29 mouse cellular contexts compared by ENCODE assay signal in genomic region chr3:145892451-145892850, GRCm38 (mm10). TPM values are rescaled to one million over a fixed set of nuclear protein-coding genes. Genes with fewer than 3 reads are reported as not detected.
DNase-seq lines count a peak whose midpoint lies in the region; ATAC-seq and TF ChIP-seq lines count a peak whose summit lies in the region.
"Had no signal": no experiment of that assay in that cellular context is flagged by ENCODE, and none has a peak within 500 bp of the region (broad histone marks: within the 10 kb centered on the region; RNA-seq: fewer than 3 reads in every experiment).

No protein-coding gene starts in this region.

- in situ Hi-C loops in Patski (cut with MboI; ENCODE audit: low pct_unique_long_range_greater_than_20kb): no loop called here

- TF ChIP-seq CTCF in Patski (IDR thresholded peaks at IDR 0.05): no peak
- no peak for TF ChIP-seq CTCF in gastrocnemius, adult 2 months (IDR thresholded peaks at IDR 0.05)

- H3K9ac ChIP-seq in heart, embryonic 13.5 days: 0 out of 2 replicates have a peak overlapping the region, but pooled peaks have one; percentile 10
- H3K9ac ChIP-seq: embryonic facial prominence, embryonic 12.5 days; heart, embryonic 12.5 days; hindbrain, embryonic 15.5 days; kidney, embryonic 15.5 days; limb, embryonic 13.5 days; liver, embryonic 13.5 days; midbrain, embryonic 13.5 days had no signal

- intact Hi-C loops in gastrocnemius, adult 2 months (cut with DNase I): no loop called here

- H3K27ac ChIP-seq in heart, embryonic 13.5 days (replicated peaks): no peak overlapping the region
- no peak overlapping the region for H3K27ac ChIP-seq in gastrocnemius, adult 2 months
- H3K27ac ChIP-seq: embryonic facial prominence, embryonic 12.5 days; hindbrain, embryonic 15.5 days; kidney, embryonic 15.5 days; limb, embryonic 13.5 days; liver, embryonic 13.5 days; macrophage; midbrain, embryonic 13.5 days had no signal

- no peak for ATAC-seq in heart, embryonic 13.5 days (ENCODE audit: extremely low read depth, insufficient number of reproducible peaks, low FRiP score, low TSS enrichment)
- ATAC-seq in Patski: peak; percentile 76
- ATAC-seq: inflammation-experienced regulatory T-cells, adult 6 months; midbrain, embryonic 13.5 days had no signal

- no peak overlapping the region for H3K4me3 ChIP-seq in heart, embryonic 13.5 days
- H3K4me3 ChIP-seq in gastrocnemius, adult 2 months: no peak overlapping the region
- H3K4me3 ChIP-seq: embryonic facial prominence, embryonic 12.5 days; heart, embryonic 12.5 days; hindbrain, embryonic 15.5 days; kidney, embryonic 15.5 days; limb, embryonic 13.5 days; liver, embryonic 13.5 days; midbrain, embryonic 13.5 days had no signal

- CTCF ChIA-PET in Patski (lab: Charles Lee): interaction anchor here (0.9 to 1.7 kb wide), 3 partner anchors 12 to 34 kb away, joined by 3 to 6 read pairs (median 3); no protein-coding TSS in a partner anchor

- H3K4me2 ChIP-seq in heart, embryonic 13.5 days: no peak overlapping the region
- H3K4me2 ChIP-seq: embryonic facial prominence, embryonic 12.5 days; heart, embryonic 12.5 days; hindbrain, embryonic 15.5 days; kidney, embryonic 15.5 days; limb, embryonic 13.5 days; liver, embryonic 13.5 days; midbrain, embryonic 13.5 days had no signal

- no peaks in the 10 kb centered on the region for H3K36me3 ChIP-seq in heart, embryonic 13.5 days
- H3K36me3 ChIP-seq: embryonic facial prominence, embryonic 12.5 days; G1E; heart, embryonic 12.5 days; hindbrain, embryonic 15.5 days; midbrain, embryonic 13.5 days had no signal

- 68% methylated on average over 3 of the region's 3 CpGs for WGBS in heart, embryonic 13.5 days

- no peaks in the 10 kb centered on the region for H3K27me3 ChIP-seq in heart, embryonic 13.5 days (replicated peaks)
- H3K27me3 ChIP-seq in Patski: no peaks in the 10 kb centered on the region
- H3K27me3 ChIP-seq: embryonic facial prominence, embryonic 12.5 days; heart, embryonic 12.5 days; hindbrain, embryonic 15.5 days; kidney, embryonic 15.5 days; liver, embryonic 13.5 days had no signal

- POLR2A ChIA-PET in Patski (lab: Charles Lee): interaction anchor here (0.6 to 0.7 kb wide), 2 partner anchors 276 to 302 kb away, joined by 3 read pairs; no protein-coding TSS in a partner anchor

- DNase-seq in heart, adult 8-10 months (ENCODE audit: low spot score): no peak
- DNase-seq in lung, postnatal 10 days: peak; percentile 11
- no peak for DNase-seq in lung, postnatal 36 days
- DNase-seq in Patski (ENCODE audit: low read depth, low spot score): peak; percentile 77
- DNase-seq in urinary bladder, postnatal 4 days (ENCODE audit: low spot score in 2 of 2): no peak
- DNase-seq in gastrocnemius, adult 2 months: no peak
- DNase-seq: adrenal gland, adult 2 months; cerebellum, adult 11-12 months; cerebellum, adult 9-11 months; embryo, embryonic 11 days; gastrocnemius, postnatal 36 days; heart, adult 18-20 months; heart, postnatal 10 days; kidney, adult 11 months; kidney, postnatal 25 days; liver, embryonic 13.5 days; lung, adult 18-20 months; thymus, adult 2 months; thymus, postnatal 36 days had no signal

- no peaks in the 10 kb centered on the region for H3K9me3 ChIP-seq in heart, embryonic 13.5 days
- H3K9me3 ChIP-seq: embryonic facial prominence, embryonic 12.5 days; G1E; heart, embryonic 12.5 days; hindbrain, embryonic 15.5 days; kidney, embryonic 15.5 days; limb, embryonic 13.5 days; liver, embryonic 13.5 days; midbrain, embryonic 13.5 days had no signal

- H3K4me1 ChIP-seq in heart, embryonic 13.5 days: peaks cover 49% of the 10 kb centered on the region
- H3K4me1 ChIP-seq: embryonic facial prominence, embryonic 12.5 days; kidney, embryonic 15.5 days; liver, embryonic 13.5 days had no signal

RNA-seq across cellular contexts. Expression of gene Bcl10, which starts 30.2 kb away (rescaled TPM):
- polyA plus RNA-seq in heart, embryonic 13.5 days (2015; fragmentation: Nextera tagmentation; extraction: Ambion mirVana): 35.1 and 36.0 TPM in 2 replicates
- 10 to 100 TPM; 14.9 to 17.6 (median 16.5) TPM for total RNA-seq in heart, adult 8-10 months (2022)
- 51.4 TPM for polyA plus RNA-seq in Patski (2021)
- total RNA-seq in gastrocnemius, adult 2 months (2021): 1 to 10 TPM; 9.6 to 9.8 TPM

RNA-seq across cellular contexts. Expression of gene 2410004B18Rik, which starts 45.4 kb away (rescaled TPM):
- polyA plus RNA-seq in heart, embryonic 13.5 days (2015; fragmentation: Nextera tagmentation; extraction: Ambion mirVana): 35.4 and 44.6 TPM in 2 replicates
- total RNA-seq in heart, adult 8-10 months (2022): 10 to 100 TPM; 13.2 to 21.6 (median 18.0) TPM
- polyA plus RNA-seq in Patski (2021): 44.8 TPM
- 10 to 100 TPM; 18.2 to 19.6 TPM for total RNA-seq in gastrocnemius, adult 2 months (2021)

Comparison
In these comparisons a context has a peak if more than half of its experiments do, and no peak if none do; other contexts are left out.
1. DNase-seq: peak in lung, postnatal 10 days (single experiment) and Patski (single experiment); none in heart, adult 8-10 months (single experiment), lung, postnatal 36 days (single experiment), urinary bladder, postnatal 4 days (0 of 2) and gastrocnemius, adult 2 months (single experiment).